Mouse (Mus musculus): Measurements from ENCODE around the gene Efna1. TPM values are rescaled to one million over a fixed set of nuclear protein-coding genes. Genes with fewer than 3 reads are reported as not detected.

The Efna1 gene
- polyA plus RNA-seq, 1 experiment from 2014 or later, result 59.6 TPM

DNA sequence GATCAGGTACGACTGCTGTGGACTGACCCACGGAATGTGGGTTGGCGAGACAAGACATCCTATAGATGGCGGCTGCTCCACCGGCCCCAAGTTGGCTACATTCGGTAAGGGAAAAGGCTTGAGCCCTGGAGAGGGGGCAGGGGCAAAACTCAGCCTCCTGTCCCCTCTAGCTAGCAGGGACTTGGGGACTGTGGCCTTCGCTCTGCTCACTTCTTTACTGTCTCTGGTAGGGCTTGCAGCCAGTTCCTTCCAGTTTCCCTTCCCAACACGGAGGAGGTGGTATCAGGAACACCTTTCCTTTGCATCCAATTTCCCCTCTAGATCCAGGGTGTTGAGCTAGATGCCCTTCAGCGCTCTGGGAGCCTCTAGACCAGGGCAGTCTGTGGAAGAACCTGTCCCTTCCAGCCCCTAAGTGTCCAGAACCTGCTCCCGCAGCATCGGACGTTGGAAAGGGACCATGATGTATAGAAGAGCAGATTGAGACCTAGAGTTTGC is 55.6 kb downstream of the Efna1 start:
- no peak overlapping the region for H3K4me2 ChIP-seq
- H3K4me1 ChIP-seq, result peaks cover 33% of the 10 kb centered on the region
- no peak overlapping the region for H3K27ac ChIP-seq
- no peaks in the 10 kb centered on the region for H3K27me3 ChIP-seq
- H3K9me3 ChIP-seq, result no peaks in the 10 kb centered on the region
- ATAC-seq (ENCODE audit: insufficient number of reproducible peaks, low FRiP score, low TSS enrichment, low read depth), result no peak
- H3K36me3 ChIP-seq, result peaks cover 40% of the 10 kb centered on the region
- WGBS, result 65% methylated on average over 12 of the region's 12 CpGs
- no peak overlapping the region for H3K9ac ChIP-seq
- H3K4me3 ChIP-seq, result no peak overlapping the region

DNA sequence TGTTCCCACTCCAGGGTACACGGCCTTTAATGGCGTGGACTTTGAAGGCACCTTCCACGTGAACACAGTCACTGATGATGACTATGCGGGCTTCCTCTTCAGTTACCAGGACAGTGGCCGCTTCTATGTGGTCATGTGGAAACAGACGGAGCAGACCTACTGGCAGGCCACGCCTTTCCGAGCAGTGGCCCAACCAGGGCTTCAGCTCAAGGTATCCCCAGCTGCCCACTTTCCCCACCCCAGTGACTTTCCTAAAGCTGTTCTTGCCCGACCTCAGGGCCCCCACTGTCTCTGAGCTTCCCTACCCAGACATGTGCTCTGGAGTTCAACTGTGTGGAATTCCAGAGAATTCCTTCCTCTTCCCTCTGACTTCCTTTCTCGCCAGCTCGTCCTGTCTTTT is 56.1 kb downstream of the Efna1 start:
- ATAC-seq (ENCODE audit: insufficient number of reproducible peaks, low FRiP score, low TSS enrichment, low read depth), result no peak
- 82% methylated on average over 11 of the region's 11 CpGs for WGBS
- Histone ChIP-seq H3K27ac (no peak overlapping the region), H3K9ac (no peak overlapping the region), H3K36me3 (peaks cover 46% of the 10 kb centered on the region), H3K4me3 (no peak overlapping the region), H3K27me3 (no peaks in the 10 kb centered on the region), H3K9me3 (no peaks in the 10 kb centered on the region), H3K4me2 (no peak overlapping the region), H3K4me1 (peaks cover 33% of the 10 kb centered on the region)

MicroRNA genes within 50 kb of the gene (microRNA counts, 519-probe panel; counts per million panel counts)
- microRNA mmu-miR-92b, result not detected

Small RNA genes within 50 kb of the gene (microRNA-seq; reads per million reads assigned to microRNA genes)
- 94.5 reads per million, percentile 50 among the genes with 10 or more reads in this experiment for gene Mir92b

Other genes starting within 250 kb of the Efna1 start
- gene Rusc1, start 187.8 kb downstream of the Efna1 start, polyA plus RNA-seq (2015; fragmentation: Nextera tagmentation; extraction: Ambion mirVana), result 29.2 and 31.1 TPM in 2 replicates
- gene Gm43738, start 180.0 kb downstream of the Efna1 start, polyA plus RNA-seq (2015; fragmentation: Nextera tagmentation; extraction: Ambion mirVana), result not detected in 2 replicates
- 253 and 265 TPM in 2 replicates for gene Fdps, start 179.2 kb downstream of the Efna1 start, polyA plus RNA-seq (2015; fragmentation: Nextera tagmentation; extraction: Ambion mirVana)
- gene Pklr, start 145.0 kb downstream of the Efna1 start, polyA plus RNA-seq (2015; fragmentation: Nextera tagmentation; extraction: Ambion mirVana), result 0.20 and 0.23 TPM in 2 replicates
- gene Hcn3, start 120.9 kb downstream of the Efna1 start, polyA plus RNA-seq (2015; fragmentation: Nextera tagmentation; extraction: Ambion mirVana), result 1.9 and 2.2 TPM in 2 replicates
- gene Clk2, start 116.3 kb downstream of the Efna1 start, polyA plus RNA-seq (2015; fragmentation: Nextera tagmentation; extraction: Ambion mirVana), result 23.9 and 25.0 TPM in 2 replicates
- gene Scamp3, start 103.7 kb downstream of the Efna1 start, polyA plus RNA-seq (2015; fragmentation: Nextera tagmentation; extraction: Ambion mirVana), result 101 and 115 TPM in 2 replicates
- gene Fam189b, start 98.0 kb downstream of the Efna1 start, polyA plus RNA-seq (2015; fragmentation: Nextera tagmentation; extraction: Ambion mirVana), result 31.4 and 34.0 TPM in 2 replicates
- 62.5 and 70.9 TPM in 2 replicates for gene Gba, start 78.2 kb downstream of the Efna1 start, polyA plus RNA-seq (2015; fragmentation: Nextera tagmentation; extraction: Ambion mirVana)
- 94.0 and 116 TPM in 2 replicates for gene Thbs3, start 66.0 kb downstream of the Efna1 start, polyA plus RNA-seq (2015; fragmentation: Nextera tagmentation; extraction: Ambion mirVana)
- 156 and 180 TPM in 2 replicates for gene Mtx1, start 54.1 kb downstream of the Efna1 start, polyA plus RNA-seq (2015; fragmentation: Nextera tagmentation; extraction: Ambion mirVana)
- gene Muc1, start 52.1 kb downstream of the Efna1 start, polyA plus RNA-seq (2015; fragmentation: Nextera tagmentation; extraction: Ambion mirVana), result 0.64 and 0.68 TPM in 2 replicates
- 307 and 334 TPM in 2 replicates for gene Krtcap2, start 35.2 kb downstream of the Efna1 start, polyA plus RNA-seq (2015; fragmentation: Nextera tagmentation; extraction: Ambion mirVana)
- gene Trim46, start 34.8 kb downstream of the Efna1 start, polyA plus RNA-seq (2015; fragmentation: Nextera tagmentation; extraction: Ambion mirVana), result 4.0 and 4.7 TPM in 2 replicates
- gene Dpm3, start 21.8 kb downstream of the Efna1 start, polyA plus RNA-seq (2015; fragmentation: Nextera tagmentation; extraction: Ambion mirVana), result 131 and 161 TPM in 2 replicates
- 91.9 and 92.8 TPM in 2 replicates for gene Slc50a1, start 10.6 kb downstream of the Efna1 start, polyA plus RNA-seq (2015; fragmentation: Nextera tagmentation; extraction: Ambion mirVana)
- 57.9 and 59.2 TPM in 2 replicates for gene Efna3, start 41.8 kb upstream of the Efna1 start, polyA plus RNA-seq (2015; fragmentation: Nextera tagmentation; extraction: Ambion mirVana)
- gene Efna4, start 56.9 kb upstream of the Efna1 start, polyA plus RNA-seq (2015; fragmentation: Nextera tagmentation; extraction: Ambion mirVana), result 30.4 and 34.4 TPM in 2 replicates
- gene Adam15, start 68.9 kb upstream of the Efna1 start, polyA plus RNA-seq (2015; fragmentation: Nextera tagmentation; extraction: Ambion mirVana), result 94.4 and 106 TPM in 2 replicates
- 0.20 and 0.23 TPM in 2 replicates for gene Dcst2, start 80.8 kb upstream of the Efna1 start, polyA plus RNA-seq (2015; fragmentation: Nextera tagmentation; extraction: Ambion mirVana)
- 0.52 and 0.76 TPM in 2 replicates for gene Dcst1, start 84.1 kb upstream of the Efna1 start, polyA plus RNA-seq (2015; fragmentation: Nextera tagmentation; extraction: Ambion mirVana)
- 7.0 and 7.2 TPM in 2 replicates for gene Zbtb7b, start 113.6 kb upstream of the Efna1 start, polyA plus RNA-seq (2015; fragmentation: Nextera tagmentation; extraction: Ambion mirVana)
- not detected in 2 replicates for gene Lenep, start 121.7 kb upstream of the Efna1 start, polyA plus RNA-seq (2015; fragmentation: Nextera tagmentation; extraction: Ambion mirVana)
- gene Flad1, start 130.7 kb upstream of the Efna1 start, polyA plus RNA-seq (2015; fragmentation: Nextera tagmentation; extraction: Ambion mirVana), result 27.1 and 31.0 TPM in 2 replicates
- gene Cks1b, start 137.2 kb upstream of the Efna1 start, polyA plus RNA-seq (2015; fragmentation: Nextera tagmentation; extraction: Ambion mirVana), result 340 and 365 TPM in 2 replicates
- 108 and 112 TPM in 2 replicates for gene Shc1, start 137.3 kb upstream of the Efna1 start, polyA plus RNA-seq (2015; fragmentation: Nextera tagmentation; extraction: Ambion mirVana)
- gene Pygo2, start 149.1 kb upstream of the Efna1 start, polyA plus RNA-seq (2015; fragmentation: Nextera tagmentation; extraction: Ambion mirVana), result 37.1 and 43.7 TPM in 2 replicates
- 33.9 and 51.5 TPM in 2 replicates for gene Pbxip1, start 155.6 kb upstream of the Efna1 start, polyA plus RNA-seq (2015; fragmentation: Nextera tagmentation; extraction: Ambion mirVana)
- gene Pmvk, start 173.4 kb upstream of the Efna1 start, polyA plus RNA-seq (2015; fragmentation: Nextera tagmentation; extraction: Ambion mirVana), result 55.2 and 61.1 TPM in 2 replicates
- gene Kcnn3, start 239.0 kb upstream of the Efna1 start, polyA plus RNA-seq (2015; fragmentation: Nextera tagmentation; extraction: Ambion mirVana), result 4.7 and 5.4 TPM in 2 replicates